Mouse (Mus musculus) MEL (cell line): ENCODE measurements around the gene Med17. TPM values are rescaled to one million over a fixed set of nuclear protein-coding genes. Genes with fewer than 3 reads are reported as not detected.
"Not testable (repeated sequence)": the region's sequence is repeated elsewhere in the genome, so short reads cannot be mapped to it uniquely, and the experiment has no call there.

Experiments
- DNase-seq: peaks from one replicate; pipeline ENCODE4 v3.0.0; 2011; ENCODE audit warnings: low read depth, low spot score
- H3K27ac ChIP-seq: 2 replicates; pipeline ENCODE4 v1.5.1; 2012; ENCODE audit warnings: low read depth, mild to moderate bottlenecking, control low read depth, low read length, moderate library complexity; ENCODE audit not compliant: control insufficient read depth
- H3K27me3 ChIP-seq, 2 experiments: fragments of 150-350 bp in 1 of 2; sonication (generic) in 1 of 2; 2 replicates each; pipeline ENCODE4 v1.6.1; 2012; ENCODE audit warnings: low read length in 2 of 2, mild to moderate bottlenecking in 2 of 2, improper control_type of control experiment in 1 of 2, moderate library complexity in 1 of 2; ENCODE audit not compliant: insufficient read depth in 2 of 2, control insufficient read depth in 1 of 2
- H3K36me3 ChIP-seq, 2 experiments: 2 replicates each; pipeline ENCODE4 v1.6.1; 2012 to 2014; ENCODE audit warnings: low read length in 2 of 2, improper control_type of control experiment in 1 of 2, inconsistent platforms in 1 of 2, mild to moderate bottlenecking in 1 of 2; ENCODE audit not compliant: insufficient read depth in 2 of 2, control insufficient read depth in 1 of 2
- H3K4me1 ChIP-seq, 2 experiments: fragments of 150-350 bp in 1 of 2; sonication (generic) in 1 of 2; 2 replicates each; pipeline ENCODE4 v1.6.1; 2012; ENCODE audit warnings: low read length in 2 of 2, improper control_type of control experiment in 1 of 2, mild to moderate bottlenecking in 1 of 2; ENCODE audit not compliant: insufficient read depth in 2 of 2, control insufficient read depth in 1 of 2
- H3K4me3 ChIP-seq, 2 experiments: fragments of 150-350 bp in 1 of 2; sonication (generic) in 1 of 2; 2 replicates each; pipeline ENCODE4 v1.5.1; 2012; ENCODE audit warnings: low read depth in 2 of 2, low read length in 2 of 2, mild to moderate bottlenecking in 2 of 2, moderate library complexity in 2 of 2, control low read depth in 1 of 2, improper control_type of control experiment in 1 of 2; ENCODE audit not compliant: control insufficient read depth in 1 of 2, insufficient read depth in 1 of 2
- H3K79me2 ChIP-seq: 2 replicates; pipeline ENCODE4 v1.6.1; 2012; ENCODE audit warnings: mild to moderate bottlenecking, low read length, moderate library complexity; ENCODE audit not compliant: control insufficient read depth, poor library complexity, insufficient read depth
- H3K9ac ChIP-seq: 2 replicates; pipeline ENCODE4 v1.6.1; 2012; ENCODE audit warnings: low read depth, mild to moderate bottlenecking, control low read depth, low read length, moderate library complexity; ENCODE audit not compliant: control insufficient read depth, poor library complexity, severe bottlenecking
- H3K9me3 ChIP-seq: fragments of 150-350 bp; sonication (generic); replicated peaks from 2 replicates; pipeline ENCODE4 v1.6.1; 2012; ENCODE audit warnings: mild to moderate bottlenecking, low read length, improper control_type of control experiment, moderate library complexity; ENCODE audit not compliant: insufficient read depth
- CHD1 ChIP-seq: IDR thresholded peaks from 2 replicates; pipeline ENCODE4 v1.6.1; 2012; ENCODE audit warnings: low read depth, mild to moderate bottlenecking, inconsistent platforms, low read length, improper control_type of control experiment
- CHD2 ChIP-seq: IDR thresholded peaks from 2 replicates; pipeline ENCODE4 v1.6.1; 2011; ENCODE audit warnings: low read length, improper control_type of control experiment
- GABPA ChIP-seq: IDR thresholded peaks from 2 replicates; pipeline ENCODE4 v1.6.1; 2012; ENCODE audit warnings: low read depth, mild to moderate bottlenecking, inconsistent platforms, low read length, improper control_type of control experiment, moderate library complexity
- KAT2A ChIP-seq: conservative IDR thresholded peaks from 2 replicates; pipeline ENCODE4 v1.6.1; 2012; ENCODE audit warnings: low read depth, low read length, improper control_type of control experiment, inconsistent platforms
- MAZ ChIP-seq: IDR thresholded peaks from 2 replicates; pipeline ENCODE4 v1.6.1; 2012; ENCODE audit warnings: low read depth, mild to moderate bottlenecking, inconsistent platforms, low read length, improper control_type of control experiment
- MEF2A ChIP-seq: IDR thresholded peaks from 2 replicates; pipeline ENCODE4 v1.6.1; 2014; ENCODE audit warnings: low read depth, mild to moderate bottlenecking, inconsistent platforms, low read length, improper control_type of control experiment; ENCODE audit not compliant: poor library complexity, insufficient replicate concordance, severe bottlenecking; ENCODE audit errors: extremely low read depth
- MXI1 ChIP-seq: IDR thresholded peaks from 2 replicates; pipeline ENCODE4 v1.6.1; 2011; ENCODE audit warnings: mild to moderate bottlenecking, low read depth, low read length, improper control_type of control experiment
- MYB ChIP-seq: IDR thresholded peaks from 2 replicates; pipeline ENCODE4 v1.6.1; 2011; ENCODE audit warnings: mild to moderate bottlenecking, low read depth, low read length, improper control_type of control experiment
- MYC ChIP-seq: IDR thresholded peaks from 2 replicates; pipeline ENCODE4 v1.6.1; 2011; ENCODE audit warnings: low read depth, mild to moderate bottlenecking, low read length, improper control_type of control experiment, moderate library complexity
- NELFE ChIP-seq: IDR thresholded peaks from 2 replicates; pipeline ENCODE4 v1.6.1; 2011; ENCODE audit warnings: low read depth, low read length, improper control_type of control experiment
- POLR2A ChIP-seq, 2 experiments: IDR thresholded peaks; 2 replicates each; pipeline ENCODE4 v1.6.1; 2011 to 2012; ENCODE audit warnings: low read length in 2 of 2, mild to moderate bottlenecking in 2 of 2, control low read depth in 1 of 2, improper control_type of control experiment in 1 of 2, low read depth in 1 of 2, moderate library complexity in 1 of 2; ENCODE audit not compliant: control insufficient read depth in 1 of 2, insufficient read depth in 1 of 2, poor library complexity in 1 of 2
- POLR2AphosphoS5 ChIP-seq: IDR thresholded peaks from 2 replicates; pipeline ENCODE4 v1.6.1; 2012; ENCODE audit warnings: low read depth, borderline replicate concordance, mild to moderate bottlenecking, inconsistent platforms, low read length, moderate library complexity, mixed read lengths
- RCOR1 ChIP-seq: IDR thresholded peaks from 2 replicates; pipeline ENCODE4 v1.6.1; 2012; ENCODE audit warnings: low read depth, mild to moderate bottlenecking, inconsistent platforms, low read length, improper control_type of control experiment
- SMC3 ChIP-seq: IDR thresholded peaks from 2 replicates; pipeline ENCODE4 v1.6.1; 2011; ENCODE audit warnings: low read depth, low read length, improper control_type of control experiment
- TAL1 ChIP-seq: IDR thresholded peaks from 2 replicates; pipeline ENCODE4 v1.6.1; 2012; ENCODE audit warnings: mild to moderate bottlenecking, inconsistent platforms, low read length, moderate library complexity, mixed read lengths
- TBP ChIP-seq: IDR thresholded peaks from 2 replicates; pipeline ENCODE4 v1.8.0; 2011; ENCODE audit warnings: low read depth, low read length, improper control_type of control experiment
- TCF12 ChIP-seq: IDR thresholded peaks from 2 replicates; pipeline ENCODE4 v1.6.1; 2014; ENCODE audit warnings: low read depth, mild to moderate bottlenecking, inconsistent platforms, low read length, improper control_type of control experiment, moderate library complexity
- USF2 ChIP-seq, 2 experiments: IDR thresholded peaks; 2 replicates each; pipeline ENCODE4 v1.6.1; 2011 to 2012; ENCODE audit warnings: improper control_type of control experiment in 2 of 2, low read length in 2 of 2, borderline replicate concordance in 1 of 2, inconsistent platforms in 1 of 2, low read depth in 1 of 2, mild to moderate bottlenecking in 1 of 2; ENCODE audit not compliant: insufficient read depth in 1 of 2
- ZKSCAN1 ChIP-seq: IDR thresholded peaks from 2 replicates; pipeline ENCODE4 v1.6.1; 2012; ENCODE audit warnings: low read depth, mild to moderate bottlenecking, inconsistent platforms, low read length, improper control_type of control experiment, moderate library complexity
- polyA plus RNA-seq, 2 experiments: library from polyadenylated mRNA; stranded (reverse) in 1 of 2; unstranded in 1 of 2; fragments of >175 nt in 1 of 2; fragments of >200 nt in 1 of 2; gene quantifications; 2 replicates each; pipeline versions ENCODE4 v1.2.1 to v1.2.4; 2012; ENCODE audit warnings: low replicate concordance in 2 of 2, low read depth in 1 of 2; ENCODE audit not compliant: insufficient read length in 2 of 2, insufficient read depth in 1 of 2, missing spikeins in 1 of 2
- total RNA-seq: library from RNA; depleted of rRNA; stranded (reverse); fragments of 300-350 nt; gene quantifications from 2 replicates; pipeline ENCODE4 v1.2.3, GENCODE M21; 2012

The Med17 gene
- total and polyA plus RNA-seq, 3 experiments: 175 to 478 (median 185) TPM

DNA sequence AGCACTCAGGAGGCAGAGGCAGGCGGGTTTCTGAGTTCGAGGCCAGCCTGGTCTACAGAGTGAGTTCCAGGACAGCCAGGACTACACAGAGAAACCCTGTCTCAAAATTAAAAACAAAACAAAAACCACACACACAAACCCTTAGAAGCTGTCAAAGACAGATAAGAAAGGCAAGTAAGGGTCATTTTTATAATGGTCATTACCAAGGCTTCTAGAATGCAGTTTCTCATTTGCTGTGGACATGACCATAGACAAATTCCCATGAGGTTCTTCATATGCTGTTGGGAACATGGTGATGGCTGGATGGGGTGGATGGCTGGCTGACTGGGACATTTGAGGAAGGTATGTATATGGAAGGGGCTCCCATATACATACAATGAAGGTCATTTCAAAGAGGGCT is 36.6 kb upstream of the Med17 start:
- H3K4me1 ChIP-seq, H3K4me3 ChIP-seq, H3K27ac ChIP-seq, H3K27me3 ChIP-seq, H3K9ac ChIP-seq, H3K79me2 ChIP-seq, H3K9me3 ChIP-seq: not testable (repeated sequence)
- peak; percentile 66 for DNase-seq
- peak; percentile 53 for TF ChIP-seq TAL1
- peaks cover 47 to 57% of the 10 kb centered on the region in 2 experiments for H3K36me3 ChIP-seq

DNA sequence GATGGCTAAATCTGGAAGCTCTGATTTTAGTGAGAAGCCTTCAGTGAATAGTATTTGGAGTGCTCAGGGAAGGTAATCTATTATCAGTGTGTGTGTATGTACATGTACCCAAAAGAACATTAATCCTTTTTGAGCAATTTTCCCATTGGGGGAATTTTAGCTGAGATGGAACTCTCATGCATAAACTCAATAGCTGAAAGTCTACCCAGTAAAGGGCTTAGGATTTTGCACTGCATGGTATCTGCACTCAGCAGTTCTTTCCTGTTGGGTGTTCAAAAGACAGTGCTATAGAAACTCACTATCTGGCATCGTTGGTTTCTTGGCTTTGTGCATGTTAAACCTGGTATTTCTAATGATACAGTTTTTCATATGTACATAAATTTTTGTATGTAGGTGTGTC is 34.9 kb upstream of the Med17 start:
- Histone ChIP-seq H3K36me3 (peaks cover 57 to 60% of the 10 kb centered on the region in 2 experiments), H3K27me3 (no peaks in the 10 kb centered on the region), H3K4me3 (no peak overlapping the region), H3K79me2 (peaks cover 13% of the 10 kb centered on the region), H3K27ac (no peak overlapping the region), H3K4me1 (peaks cover 7 to 19% of the 10 kb centered on the region in 2 experiments), H3K9ac (no peak overlapping the region), H3K9me3 (no peaks in the 10 kb centered on the region)
- DNase-seq: peak; percentile 55
- TF ChIP-seq ZKSCAN1 (no peak), TAL1 (peak; percentile 2; the same call in 1 of the 2 replicates)

DNA sequence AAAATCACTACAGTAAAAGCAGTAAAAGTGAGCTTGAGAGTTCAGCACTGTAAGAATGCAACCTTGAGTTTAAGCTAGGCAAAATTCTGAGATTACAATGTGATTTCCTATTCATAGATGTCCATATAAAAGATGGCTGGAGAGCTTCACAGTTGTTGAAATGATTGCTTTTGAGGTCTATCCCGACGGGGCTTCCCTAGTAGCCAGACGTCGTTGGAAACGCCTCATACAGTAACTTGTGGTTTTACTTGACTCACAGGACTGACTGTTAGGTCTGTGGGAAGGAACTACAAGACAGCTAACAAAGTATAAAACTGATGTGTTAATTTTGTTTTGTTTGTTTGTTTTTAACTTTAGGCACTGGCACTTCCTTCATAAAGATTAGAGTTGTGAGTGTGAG is 33.9 kb upstream of the Med17 start:
- Histone ChIP-seq H3K27me3 (no peaks in the 10 kb centered on the region), H3K27ac (no peak overlapping the region; the same call in 1 of the 2 replicates)
- TF ChIP-seq SMC3: no peak
- TF ChIP-seq MAZ: no peak
- TF ChIP-seq USF2 (IDR thresholded peaks at IDR 0.05; ENCODE audit: borderline replicate concordance in 1 of 2, insufficient read depth in 1 of 2, low read depth in 1 of 2, low read length in 2 of 2): no peak
- TF ChIP-seq KAT2A: no peak
- no peak for TF ChIP-seq MYC
- TF ChIP-seq GABPA: no peak
- no peak for TF ChIP-seq POLR2AphosphoS5
- no peak for TF ChIP-seq TCF12
- TF ChIP-seq CHD2: no peak
- TF ChIP-seq POLR2A (IDR thresholded peaks at IDR 0.05; ENCODE audit: control insufficient read depth in 1 of 2, insufficient read depth in 1 of 2, low read depth in 1 of 2, low read length in 2 of 2, poor library complexity in 1 of 2): no peak
- no peak for TF ChIP-seq MEF2A
- TF ChIP-seq CHD1: no peak
- TF ChIP-seq NELFE: no peak
- no peak for TF ChIP-seq RCOR1
- TF ChIP-seq MYB: no peak
- no peak for TF ChIP-seq MXI1
- TF ChIP-seq TBP: no peak
- TF ChIP-seq, all 39 proteins: peak for 0
- DNase-seq: peak; percentile 66
- H3K9me3 ChIP-seq: no peaks in the 10 kb centered on the region
- peaks cover 9 to 19% of the 10 kb centered on the region in 2 experiments for H3K4me1 ChIP-seq
- no peak overlapping the region for H3K9ac ChIP-seq
- H3K4me3 ChIP-seq: no peak overlapping the region
- peaks cover 22% of the 10 kb centered on the region for H3K79me2 ChIP-seq
- peaks cover 63 to 70% of the 10 kb centered on the region in 2 experiments for H3K36me3 ChIP-seq
